ENCODE assay signal across 11 mouse cellular contexts in genomic region chr4:141353868-141354267, GRCm38 (mm10). TPM values are rescaled to one million over a fixed set of nuclear protein-coding genes. Genes with fewer than 3 reads are reported as not detected.
DNase-seq lines count a peak whose midpoint lies in the region; ATAC-seq and TF ChIP-seq lines count a peak whose summit lies in the region.
"Had no signal": no experiment of that assay in that cellular context is flagged by ENCODE, and none has a peak within 500 bp of the region (broad histone marks: within the 10 kb centered on the region; RNA-seq: fewer than 3 reads in every experiment).

No protein-coding gene starts in this region.

- DNase-seq in hindbrain, embryonic 10.5 days (ENCODE audit: low spot score): no peak
- DNase-seq in heart, adult 2 months: peak; percentile 78 to 79
- DNase-seq in kidney, postnatal 10 days: peak; percentile 63
- peak; percentile 31 to 33 for DNase-seq in spleen, postnatal 14 days (ENCODE audit: low spot score in 2 of 2)
- no peak for DNase-seq in cerebellum, postnatal 14 days
- DNase-seq in left cerebral cortex, adult 11 months (ENCODE audit: low spot score): no peak
- DNase-seq in T-cell, adult 2 months (ENCODE audit: low spot score): no peak
- DNase-seq: cerebellum, adult 8-10 months had no signal

- H3K27ac ChIP-seq in hindbrain, embryonic 10.5 days: peak overlapping the region; percentile 17; the same call in 1 of the 2 replicates
- H3K27ac ChIP-seq in hindbrain, embryonic 16.5 days (ENCODE audit: low read depth, low read length): no peak overlapping the region
- peak overlapping the region; percentile 60 for H3K27ac ChIP-seq in heart, adult 2 months

- no peaks in the 10 kb centered on the region for H3K27me3 ChIP-seq in hindbrain, embryonic 10.5 days (ENCODE audit: insufficient read depth, poor library complexity, severe bottlenecking)
- no peaks in the 10 kb centered on the region for H3K27me3 ChIP-seq in hindbrain, embryonic 16.5 days (replicated peaks; ENCODE audit: control insufficient read depth, insufficient read depth, low read length)
- no peaks in the 10 kb centered on the region for H3K27me3 ChIP-seq in heart, adult 2 months (ENCODE audit: control insufficient read depth, insufficient read depth, low read length)

- intact Hi-C loops in heart, adult 2 months (cut with DNase I): no loop called here

- H3K4me2 ChIP-seq in hindbrain, embryonic 16.5 days (ENCODE audit: low read length): no peak overlapping the region

- H3K79me2 ChIP-seq in heart, adult 2 months (replicated peaks; ENCODE audit: control insufficient read depth, insufficient read depth, low read length): no peaks in the 10 kb centered on the region

- ATAC-seq in hindbrain, embryonic 16.5 days: no peak

- H3K4me1 ChIP-seq in hindbrain, embryonic 10.5 days (replicated peaks): peaks cover 26% of the 10 kb centered on the region
- no peaks in the 10 kb centered on the region for H3K4me1 ChIP-seq in hindbrain, embryonic 16.5 days (ENCODE audit: control insufficient read depth, insufficient read depth, low read depth, low read length)
- peaks cover 9% of the 10 kb centered on the region for H3K4me1 ChIP-seq in heart, adult 2 months (ENCODE audit: control insufficient read depth, insufficient read depth, low read length)

- 0 out of 2 replicates have a peak, but pooled peaks have one; percentile 4 for TF ChIP-seq CTCF in heart, adult 2 months (IDR thresholded peaks at IDR 0.05)

- peak; percentile 67; the same call in 1 of the 2 replicates for TF ChIP-seq EP300 in heart, adult 2 months (IDR thresholded peaks at IDR 0.05; ENCODE audit: insufficient read depth, low read depth, low read length)

- no peak overlapping the region for H3K4me3 ChIP-seq in hindbrain, embryonic 10.5 days
- H3K4me3 ChIP-seq in hindbrain, embryonic 16.5 days (ENCODE audit: low read length): no peak overlapping the region
- no peak overlapping the region for H3K4me3 ChIP-seq in heart, adult 2 months

- WGBS in hindbrain, embryonic 10.5 days: 75% methylated on average over 8 of the region's 8 CpGs
- WGBS in hindbrain, embryonic 16.5 days: 66% methylated on average over 8 of the region's 8 CpGs
- 40% methylated on average over 8 of the region's 8 CpGs for WGBS in heart, adult 2 months

- no peaks in the 10 kb centered on the region for H3K9me3 ChIP-seq in hindbrain, embryonic 10.5 days
- H3K9me3 ChIP-seq in hindbrain, embryonic 16.5 days (ENCODE audit: control insufficient read depth, low read length): no peaks in the 10 kb centered on the region

- no peaks in the 10 kb centered on the region for H3K36me3 ChIP-seq in hindbrain, embryonic 10.5 days
- no peaks in the 10 kb centered on the region for H3K36me3 ChIP-seq in hindbrain, embryonic 16.5 days (ENCODE audit: control insufficient read depth, insufficient read depth, low read length)
- no peaks in the 10 kb centered on the region for H3K36me3 ChIP-seq in heart, adult 2 months (ENCODE audit: control insufficient read depth, insufficient read depth, low read length)

- TF ChIP-seq POLR2A in heart, adult 2 months (IDR thresholded peaks at IDR 0.05; ENCODE audit: insufficient read depth, low read depth, low read length): no peak

- no peak overlapping the region for H3K9ac ChIP-seq in hindbrain, embryonic 16.5 days (ENCODE audit: low read depth, low read length)
- no peak overlapping the region; the same call in 1 of the 2 replicates for H3K9ac ChIP-seq in heart, adult 2 months (ENCODE audit: low read depth, low read length)

RNA-seq across cellular contexts. Expression of gene Fam131c, which starts 14.2 kb away (rescaled TPM):
- polyA plus RNA-seq in hindbrain, embryonic 10.5 days (2016; fragmentation: Nextera tagmentation; extraction: Ambion mirVana): 0.65 and 0.81 TPM in 2 replicates
- polyA plus RNA-seq in hindbrain, embryonic 16.5 days (2015; fragmentation: Nextera tagmentation; extraction: Ambion mirVana): 44.3 and 49.8 TPM in 2 replicates
- total RNA-seq in heart, adult 2 months (2021): 1 to 10 TPM; 2.0 to 2.2 TPM
- polyA plus RNA-seq in heart, adult 2 months (2012; rRNA removed): 0.29 and 2.9 TPM in 2 replicates
- total RNA-seq: neutrophil, adult 5-6 weeks had no signal

RNA-seq across cellular contexts. Expression of gene Clcnka, which starts 44.7 kb away (rescaled TPM):
- 0.31 and 0.33 TPM in 2 replicates for polyA plus RNA-seq in hindbrain, embryonic 10.5 days (2016; fragmentation: Nextera tagmentation; extraction: Ambion mirVana)
- 0.57 and 0.78 TPM in 2 replicates for polyA plus RNA-seq in hindbrain, embryonic 16.5 days (2015; fragmentation: Nextera tagmentation; extraction: Ambion mirVana)
- total RNA-seq in heart, adult 2 months (2021): not detected
- polyA plus RNA-seq in heart, adult 2 months (2012; rRNA removed): 0.04 TPM in 1 of 2 replicates, not detected in the other
- total RNA-seq: liver, adult 2 months; neutrophil, adult 5-6 weeks had no signal

RNA-seq across cellular contexts. Expression of gene Epha2, which starts 52.8 kb away (rescaled TPM):
- 3.3 and 4.4 TPM in 2 replicates for polyA plus RNA-seq in hindbrain, embryonic 10.5 days (2016; fragmentation: Nextera tagmentation; extraction: Ambion mirVana)
- polyA plus RNA-seq in hindbrain, embryonic 16.5 days (2015; fragmentation: Nextera tagmentation; extraction: Ambion mirVana): 1.1 TPM in 2 replicates
- total RNA-seq in heart, adult 2 months (2021): 1 to 10 TPM; 5.5 to 7.7 TPM
- 7.0 and 8.7 TPM in 2 replicates for polyA plus RNA-seq in heart, adult 2 months (2012; rRNA removed)

Comparison
In these comparisons a context has a peak if more than half of its experiments do, and no peak if none do; other contexts are left out.
1. RNA of gene Fam131c, which starts 14.2 kb away (polyA plus RNA-seq): 44.3 to 49.8 TPM in hindbrain, embryonic 16.5 days; 0.29 to 2.9 TPM in heart, adult 2 months and 0.65 to 0.81 TPM in hindbrain, embryonic 10.5 days; every median in the first group is over 10 times any median in the second.
2. DNase-seq: peak in heart, adult 2 months (2 of 2), kidney, postnatal 10 days (single experiment) and spleen, postnatal 14 days (2 of 2); none in hindbrain, embryonic 10.5 days (single experiment), cerebellum, postnatal 14 days (0 of 2), left cerebral cortex, adult 11 months (single experiment) and T-cell, adult 2 months (single experiment).